Comparison of ENCODE assay signal across 7 mouse cellular contexts in the genomic region with DNA sequence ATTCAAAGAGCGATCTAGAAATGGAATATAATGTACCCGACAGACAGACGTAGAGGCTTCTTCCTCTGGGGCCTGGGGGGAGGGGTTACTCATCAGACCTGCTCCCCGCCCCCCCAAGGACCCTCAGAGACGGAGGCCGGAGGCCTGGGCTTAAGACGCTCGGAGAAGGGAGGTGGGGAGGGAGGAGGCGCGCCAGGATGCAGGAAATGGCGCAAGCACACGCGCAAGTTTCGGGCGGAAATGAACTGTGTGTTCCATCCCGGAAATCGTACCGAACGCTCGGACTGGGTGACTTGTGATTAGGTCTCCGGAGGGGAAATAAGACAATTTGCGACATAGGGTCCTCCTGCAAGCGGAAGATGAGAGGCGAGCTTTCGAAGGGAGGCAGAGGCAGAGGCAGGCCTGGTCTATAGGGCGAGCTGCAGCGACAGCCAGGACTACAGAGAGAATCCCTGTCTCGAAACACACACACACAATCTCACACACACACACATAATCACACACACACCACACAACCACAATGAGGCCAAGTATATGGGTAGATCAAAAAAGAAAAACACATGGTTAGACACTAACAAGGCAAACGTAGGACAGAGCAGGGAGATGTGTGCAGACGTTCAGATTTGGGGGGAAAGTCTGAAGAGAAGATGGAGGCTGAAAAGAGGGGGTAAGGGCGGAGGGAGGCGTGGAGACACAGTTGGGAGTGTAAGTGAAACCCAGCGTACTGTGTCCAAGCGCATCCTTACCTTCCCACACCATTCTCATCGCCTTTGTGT. TPM values are rescaled to one million over a fixed set of nuclear protein-coding genes. Genes with fewer than 3 reads are reported as not detected.
A peak's percentile ranks its signal among the peaks of the same experiment; 100 is the strongest.
DNase-seq lines count a peak whose midpoint lies in the region; ATAC-seq lines count a peak whose summit lies in the region.

TSS of gene Nfkbil1 (minus strand) at position 179 of the 776 bp plus-strand sequence.

- peak; percentile 91 for DNase-seq in adrenal gland, adult 8-10 months
- peak; percentile 88 for DNase-seq in embryo, embryonic 9.5 days (ENCODE audit: extremely low spot score)
- peak; percentile 72 to 89 for DNase-seq in gastrocnemius, postnatal 4 days (ENCODE audit: low spot score in 2 of 2)
- peak; percentile 89 to 91 for DNase-seq in left cerebral cortex, postnatal 36 days (ENCODE audit: low spot score in 2 of 2)
- DNase-seq in midbrain, embryonic 11.5 days (ENCODE audit: low spot score, missing footprints) = peak; percentile 98
- peak; percentile 92 for DNase-seq in skeletal muscle tissue, adult 2 months (ENCODE audit: low read depth, low spot score)

- WGBS in intestine, embryonic 16.5 days = under 1% methylated on average over 35 of the region's 35 CpGs
- WGBS in midbrain, embryonic 11.5 days = under 1% methylated on average over 35 of the region's 35 CpGs

- H3K4me1 ChIP-seq in intestine, embryonic 16.5 days (ENCODE audit: control insufficient read depth, insufficient read depth, low read length) = peaks cover 33% of the 10 kb centered on the region
- H3K4me1 ChIP-seq in midbrain, embryonic 11.5 days (ENCODE audit: control insufficient read depth, insufficient read depth, low read length) = peaks cover 17% of the 10 kb centered on the region

- ATAC-seq in intestine, embryonic 16.5 days = peak; percentile 85
- peak; percentile 76 for ATAC-seq in midbrain, embryonic 11.5 days (ENCODE audit: low FRiP score)

- peak within 1 kb of the TSS; percentile 95 for H3K9ac ChIP-seq in intestine, embryonic 16.5 days (ENCODE audit: low read depth, low read length)
- peak within 1 kb of the TSS; percentile 91 for H3K9ac ChIP-seq in midbrain, embryonic 11.5 days (ENCODE audit: low read length)

- intact Hi-C loops in left cerebral cortex, postnatal 36 days (cut with DNase I) = loop anchor here (2.0 to 10.0 kb wide), 5 partner anchors 71 to 644 kb away; partner anchors contain the start of genes C2, Csnk2b, Ehmt2 and Gpank1

- no peaks in the 10 kb centered on the region for H3K36me3 ChIP-seq in intestine, embryonic 16.5 days (ENCODE audit: control insufficient read depth, insufficient read depth, low read length)
- H3K36me3 ChIP-seq in midbrain, embryonic 11.5 days (ENCODE audit: control insufficient read depth, insufficient read depth, low read length) = peaks cover 4% of the 10 kb centered on the region; the same call in 1 of the 2 replicates

- H3K4me3 ChIP-seq in intestine, embryonic 16.5 days (ENCODE audit: low read length) = peak within 1 kb of the TSS; percentile 75
- peak within 1 kb of the TSS; percentile 61 for H3K4me3 ChIP-seq in midbrain, embryonic 11.5 days (ENCODE audit: low read depth, low read length)

- no peaks in the 10 kb centered on the region for H3K27me3 ChIP-seq in intestine, embryonic 16.5 days (replicated peaks; ENCODE audit: control insufficient read depth, insufficient read depth, low read length)
- H3K27me3 ChIP-seq in midbrain, embryonic 11.5 days (ENCODE audit: control insufficient read depth, insufficient read depth, low read length) = no peaks in the 10 kb centered on the region

- peak within 1 kb of the TSS; percentile 99 for H3K27ac ChIP-seq in intestine, embryonic 16.5 days (ENCODE audit: low read length)
- peak within 1 kb of the TSS; percentile 85 for H3K27ac ChIP-seq in midbrain, embryonic 11.5 days (ENCODE audit: low read depth, low read length)

- peak within 1 kb of the TSS; percentile 86 for H3K4me2 ChIP-seq in intestine, embryonic 16.5 days (ENCODE audit: low read depth, low read length)
- peak within 1 kb of the TSS; percentile 75 for H3K4me2 ChIP-seq in midbrain, embryonic 11.5 days

- H3K9me3 ChIP-seq in intestine, embryonic 16.5 days (ENCODE audit: control insufficient read depth, low read length) = no peaks in the 10 kb centered on the region
- H3K9me3 ChIP-seq in midbrain, embryonic 11.5 days (ENCODE audit: control insufficient read depth, low read length) = no peaks in the 10 kb centered on the region

RNA-seq across cellular contexts. Expression of gene Nfkbil1, which starts in this region (rescaled TPM):
- total RNA-seq in adrenal gland, adult 8-10 months (2022) = 10 to 100 TPM; 17.4 to 20.2 (median 19.8) TPM
- total RNA-seq in gastrocnemius, postnatal 4 days (2021) = 10 to 100 TPM; 13.9 to 15.8 TPM
- polyA plus RNA-seq in intestine, embryonic 16.5 days (2015; fragmentation: Nextera tagmentation; extraction: Ambion mirVana) = 8.9 and 9.2 TPM in 2 replicates
- 10 to 100 TPM; 15.5 to 16.6 TPM for total RNA-seq in left cerebral cortex, postnatal 36 days (2021)
- polyA plus RNA-seq in midbrain, embryonic 11.5 days (2014; fragmentation: Nextera tagmentation; extraction: Ambion mirVana) = 3.3 and 4.4 TPM in 2 replicates

Comparison
In these comparisons a context has a peak if more than half of its experiments do, and no peak if none do; other contexts are left out.
1. Peak in every context shown above with its lines: DNase-seq, ATAC-seq, H3K4me3 ChIP-seq and H3K27ac ChIP-seq.